Mouse (Mus musculus) right cerebral cortex, postnatal 14 days (tissue): ENCODE data around the gene Acan.
A peak's percentile ranks its signal among the peaks of the same experiment; 100 is the strongest.

ENCODE experiments used
- DNase-seq: peaks from one replicate; pipeline ENCODE4 v3.0.0; 2022

The Acan gene

GRCm38 (mm10) chr7:79139891-79140591 lies 86.8 kb downstream of the Acan start:
- no peak for DNase-seq

- DNase-seq, result peak; percentile 82
Measured at GRCm38 (mm10) chr7:79140897-79141296, 87.6 kb downstream of the Acan start.

DNA sequence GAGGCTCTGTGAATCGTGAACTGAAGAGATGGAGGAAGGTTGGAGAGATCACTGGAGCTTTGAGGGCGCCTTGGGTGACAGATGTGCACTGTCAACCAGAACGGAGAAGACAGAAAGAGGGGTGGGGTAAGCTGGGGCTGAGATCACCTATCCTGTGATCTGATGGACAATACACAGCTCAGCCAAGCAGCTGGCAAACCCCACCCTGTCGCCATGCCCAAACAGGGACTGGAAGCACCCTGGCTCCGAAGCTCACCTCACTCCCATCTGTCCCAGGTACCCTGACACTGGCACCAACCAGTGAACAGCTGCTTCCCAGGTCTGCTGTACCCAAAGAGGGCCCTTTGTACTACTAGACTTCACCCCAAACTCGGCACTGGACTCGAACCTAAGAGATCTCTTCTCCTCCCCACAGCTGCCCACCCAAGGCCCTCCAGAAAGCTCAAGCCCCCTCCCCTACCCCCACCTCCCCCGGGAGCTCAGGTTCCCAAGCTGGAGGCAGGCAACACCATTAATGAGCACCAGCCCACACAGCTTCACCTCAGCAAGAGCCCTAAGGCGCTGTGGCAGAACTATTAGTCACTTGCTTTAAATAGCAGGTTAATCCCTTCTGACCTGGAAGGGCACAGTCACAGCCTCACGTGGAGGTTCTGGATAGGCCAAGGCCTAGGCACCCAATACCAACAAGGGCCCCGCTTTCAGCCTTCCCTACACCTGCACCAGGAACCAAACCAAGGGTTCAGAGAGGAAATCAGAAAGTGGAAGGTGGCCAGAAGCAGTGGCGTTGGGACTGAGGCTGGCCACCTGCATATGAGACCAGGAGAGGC lies 93.9 kb downstream of the Acan start:
- no peak for DNase-seq

DNA sequence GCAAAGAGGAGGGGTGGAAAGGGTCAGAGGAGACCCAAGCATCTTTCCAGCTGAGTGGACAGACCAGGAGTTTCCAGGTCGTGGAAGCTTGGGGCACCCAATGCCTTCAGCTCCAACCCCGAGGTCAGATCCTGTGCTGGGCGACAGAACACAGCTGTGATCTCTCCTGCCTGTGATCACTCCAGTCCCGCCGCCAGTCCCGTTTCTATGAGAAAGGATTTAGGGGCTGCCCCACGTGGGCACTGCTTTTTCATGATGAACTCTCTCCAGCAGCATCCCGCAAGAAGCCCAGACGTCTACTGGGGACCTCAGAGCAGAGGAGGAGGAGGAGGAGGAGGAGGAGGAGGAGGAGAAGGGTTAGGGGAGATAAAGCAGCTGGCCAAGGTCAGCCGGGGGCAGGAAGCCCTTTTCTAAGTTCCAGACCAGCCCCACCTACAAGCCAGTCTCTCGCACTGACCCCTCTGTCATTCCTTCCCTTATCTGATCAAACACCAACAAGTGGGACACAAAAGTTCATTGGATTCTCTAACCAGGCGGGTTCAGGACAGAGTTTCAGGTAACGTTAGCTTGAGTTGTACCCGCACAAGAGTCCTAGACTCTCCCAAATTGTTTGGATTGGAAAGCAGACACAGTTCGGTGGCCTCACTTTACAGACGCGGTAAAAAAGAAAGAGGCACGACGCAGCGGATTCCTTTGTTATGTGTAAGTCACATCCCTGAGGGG lies 94.8 kb downstream of the Acan start:
- DNase-seq, result no peak

DNA sequence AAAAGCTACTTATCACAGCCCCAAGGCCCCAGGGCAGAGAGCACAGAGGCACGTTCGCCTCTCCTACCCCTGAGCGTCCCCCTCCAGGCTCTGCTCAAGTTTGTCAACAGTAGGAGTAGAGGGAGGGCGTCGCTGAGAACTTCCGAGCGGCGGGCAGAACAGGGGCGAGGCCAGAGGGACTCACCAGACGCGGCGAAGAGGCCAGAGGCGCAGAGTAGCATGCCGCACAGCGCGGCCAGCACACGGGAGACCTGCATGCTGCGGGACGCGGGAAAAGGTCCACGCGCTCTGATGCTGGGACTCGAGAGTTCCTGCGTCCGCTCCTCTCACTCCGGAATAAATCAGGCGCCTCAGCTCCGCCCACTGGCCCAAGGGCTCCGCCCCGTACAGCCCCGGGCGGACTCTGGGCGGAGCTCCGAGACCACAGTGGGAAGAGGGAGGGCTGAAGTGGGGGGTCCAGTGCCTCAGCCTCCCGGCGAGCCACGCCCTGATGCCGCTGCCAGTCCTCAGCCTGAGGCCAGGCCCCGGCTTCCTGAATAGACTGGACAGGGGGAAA lies 95.5 kb downstream of the Acan start, which contains the start of gene Mfge8:
TSS of gene Mfge8 (minus strand) at position 350 of the 556 bp plus-strand sequence.
- peak; percentile 64 for DNase-seq

DNA sequence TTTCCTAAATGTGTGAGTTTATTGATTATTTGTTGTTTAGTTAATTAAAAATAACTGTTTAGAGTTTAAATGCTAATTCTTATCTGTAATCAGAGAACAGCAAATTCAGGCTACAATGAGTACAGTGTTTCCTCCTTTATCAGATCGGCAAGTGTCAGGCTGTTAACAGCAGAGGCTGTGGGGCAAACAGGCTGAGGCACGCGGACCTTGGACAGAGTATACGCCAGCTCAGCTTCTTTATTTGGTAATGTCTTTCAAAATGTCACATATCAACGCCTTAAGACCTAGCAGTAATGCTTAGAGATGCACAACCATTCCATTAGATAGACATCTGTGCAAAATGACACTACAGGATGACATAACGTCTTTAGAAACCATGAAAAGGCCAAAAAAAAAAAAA lies 96.2 kb downstream of the Acan start:
- DNase-seq, result no peak

DNA sequence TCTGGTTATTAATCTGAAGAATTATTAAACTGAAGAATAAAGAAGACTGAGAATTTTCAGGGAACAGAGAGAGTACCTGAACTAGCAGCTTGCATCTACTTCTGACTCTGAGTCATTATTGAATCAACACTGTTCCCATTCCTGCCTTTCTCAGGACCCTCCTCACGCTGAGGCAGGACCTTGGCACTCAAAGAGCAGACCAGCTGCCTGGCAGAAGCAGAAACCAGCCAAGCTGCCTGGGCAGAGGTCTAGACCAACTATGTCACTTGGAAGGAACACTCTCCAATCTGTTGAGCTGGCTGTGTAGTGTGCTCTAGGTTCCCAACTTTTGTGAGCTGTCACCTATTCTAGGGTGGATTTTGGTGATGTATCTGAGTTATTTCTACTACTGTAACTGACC lies 106.1 kb downstream of the Acan start:
- DNase-seq, result no peak
